Mouse (Mus musculus): ENCODE results near the gene Iffo2.

GRCm38 (mm10) chr4:139509069-139509468, 21.3 kb upstream of the Iffo2 start:
- TF ChIP-seq CTCF (IDR thresholded peaks at IDR 0.05; ENCODE audit: low read depth) (no peak), EP300 (IDR thresholded peaks at IDR 0.05; ENCODE audit: low read depth) (no peak)

All from liver, embryonic 14.5 days (tissue).